In genomic region chr6:29832356-29832755, GRCm38 (mm10) we compare ENCODE assay signal across 12 mouse cellular contexts.
DNase-seq lines count a peak whose midpoint lies in the region.
"Had no signal": no experiment of that assay in that cellular context is flagged by ENCODE, and none has a peak within 500 bp of the region (broad histone marks: within the 10 kb centered on the region; RNA-seq: fewer than 3 reads in every experiment).

No protein-coding gene starts in this region.

- peak; percentile 60 for DNase-seq in kidney, adult 9 months
- no peak for DNase-seq in kidney, adult 11 months
- peak; percentile 44 to 50 for DNase-seq in kidney, postnatal 25 days
- no peak for DNase-seq in kidney, adult 8-10 months
- DNase-seq: adrenal gland, postnatal 10 days; cerebellum, adult 11 months; cerebellum, adult 18-20 months; cerebellum, adult 8-10 months; cerebellum, adult 9-11 months; cerebellum, postnatal 14 days; cerebellum, postnatal 36 days; embryo, embryonic 11 days had no signal

Comparison
In these comparisons a context has a peak if more than half of its experiments do, and no peak if none do; other contexts are left out.
1. DNase-seq: peak in kidney, adult 9 months (single experiment) and kidney, postnatal 25 days (2 of 2); none in kidney, adult 11 months (single experiment) and kidney, adult 8-10 months (0 of 2).